Mouse (Mus musculus) bone marrow, adult 2 months (tissue): Measurements from ENCODE around the gene Lrrc66.

ENCODE experiments used
- CTCF ChIP-seq: fragments of 200-500 bp; IDR thresholded peaks from 2 replicates; pipeline ENCODE4 v1.5.1; 2011; ENCODE audit warnings: low read length, control low read depth; ENCODE audit not compliant: control insufficient read depth, insufficient read depth
- POLR2A ChIP-seq: fragments of 200-500 bp; IDR thresholded peaks from 2 replicates; pipeline ENCODE4 v1.6.1; 2011; ENCODE audit warnings: low read depth, mild to moderate bottlenecking, control low read depth, low read length, borderline replicate concordance; ENCODE audit not compliant: control insufficient read depth

DNA sequence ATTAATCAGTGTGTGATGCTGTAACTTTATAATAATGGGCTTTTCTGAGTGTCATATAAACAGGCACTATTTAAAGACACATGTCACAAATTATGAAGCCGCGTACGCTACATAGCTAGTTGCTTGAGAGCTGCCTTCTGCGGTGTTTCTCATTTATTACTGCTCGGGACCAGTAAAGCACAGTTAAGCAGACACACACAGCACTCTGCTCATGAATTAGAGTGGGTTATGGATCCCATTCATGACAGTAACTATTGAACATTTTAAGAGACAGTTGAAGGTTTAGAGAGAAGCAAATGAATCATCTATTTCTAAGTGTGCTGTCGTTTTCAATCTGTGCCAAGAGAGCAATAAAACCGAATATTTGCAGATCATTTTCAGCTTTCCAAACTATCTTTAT lies 5.5 kb downstream of the Lrrc66 start:
- TF ChIP-seq CTCF, result no peak
- no peak for TF ChIP-seq POLR2A
